Mouse (Mus musculus): ENCODE measurements around the gene Coq6. TPM values are rescaled to one million over a fixed set of nuclear protein-coding genes. Genes with fewer than 3 reads are reported as not detected.

Coq6 gene
- polyA plus RNA-seq, 1 experiment = 17.5 TPM

DNA sequence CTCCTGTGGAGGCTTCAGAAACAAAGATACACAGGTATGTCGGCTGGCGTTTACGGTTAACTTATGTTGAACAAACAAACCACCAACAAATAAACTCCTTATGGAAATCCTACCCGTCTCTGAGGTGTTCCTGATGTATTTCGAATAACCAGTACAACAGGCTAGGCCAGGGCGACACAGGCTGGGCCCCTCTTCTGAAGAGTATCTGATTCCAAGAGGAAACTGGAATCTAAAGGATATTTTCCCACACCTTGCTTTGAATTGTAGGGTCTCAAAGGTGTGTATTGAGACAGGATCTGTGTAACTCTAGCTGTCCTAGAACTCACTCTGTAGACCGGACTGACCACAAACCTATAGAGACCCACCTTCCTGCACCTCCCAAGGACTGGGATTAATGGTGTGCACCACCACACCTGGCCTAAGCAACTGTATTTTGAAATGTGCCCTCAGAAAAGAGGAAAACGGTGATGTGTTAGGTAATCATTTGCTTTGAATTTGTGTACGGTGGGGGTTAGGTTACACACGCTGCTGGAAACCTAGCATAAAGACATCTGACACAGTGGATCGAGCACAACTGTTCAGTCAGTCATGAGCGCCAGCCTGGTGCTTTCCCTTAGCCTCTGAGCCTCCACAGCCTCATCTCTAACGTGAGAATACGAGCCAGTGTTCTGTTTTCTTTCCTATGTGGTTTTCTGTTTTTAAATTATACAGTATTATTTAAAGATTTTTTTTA is 35.7 kb downstream of the Coq6 start:
- Histone ChIP-seq H3K36me3 (ENCODE audit: control insufficient read depth, insufficient read depth, low read length) (peaks cover 11% of the 10 kb centered on the region), H3K4me1 (ENCODE audit: control insufficient read depth, insufficient read depth, insufficient read length) (no peaks in the 10 kb centered on the region), H3K27ac (ENCODE audit: insufficient read depth, low read length) (no peak overlapping the region), H3K4me3 (ENCODE audit: extremely low read depth, insufficient read depth, insufficient read length) (no peak overlapping the region), H3K27me3 (ENCODE audit: control insufficient read depth, insufficient read depth, low read length) (no peaks in the 10 kb centered on the region)
- DNase-seq (ENCODE audit: low read depth in 1 of 2, low spot score in 2 of 2) = no peak
- no peak for TF ChIP-seq CTCF (IDR thresholded peaks at IDR 0.05; ENCODE audit: extremely low read depth, insufficient read depth, insufficient read length, insufficient replicate concordance)
- TF ChIP-seq POLR2A (IDR thresholded peaks at IDR 0.05; ENCODE audit: low read depth, low read length) = no peak
- WGBS = 83% methylated on average over 14 of the region's 14 CpGs

DNA sequence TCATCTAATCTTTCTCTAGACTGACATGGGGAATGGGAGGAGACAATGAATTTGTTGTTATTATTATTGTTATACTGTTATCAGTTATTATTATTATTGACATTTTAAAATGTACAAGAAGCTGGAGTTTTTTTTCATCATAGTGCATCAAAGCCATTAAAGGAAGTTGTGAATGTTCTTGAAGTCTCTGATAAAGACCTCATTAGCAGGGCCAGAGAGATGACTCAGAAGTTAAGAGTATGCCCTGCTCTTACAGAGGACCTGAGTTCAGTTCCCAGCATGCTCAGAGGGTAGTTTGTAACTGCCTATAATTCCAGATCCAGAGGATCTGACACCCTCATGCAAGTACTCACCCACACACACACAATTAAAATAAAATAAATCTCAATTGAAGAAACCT is 36.2 kb downstream of the Coq6 start:
- Histone ChIP-seq H3K36me3 (ENCODE audit: control insufficient read depth, insufficient read depth, low read length) (peaks cover 9% of the 10 kb centered on the region), H3K4me3 (ENCODE audit: extremely low read depth, insufficient read depth, insufficient read length) (no peak overlapping the region), H3K27me3 (ENCODE audit: control insufficient read depth, insufficient read depth, low read length) (no peaks in the 10 kb centered on the region), H3K4me1 (ENCODE audit: control insufficient read depth, insufficient read depth, insufficient read length) (no peaks in the 10 kb centered on the region), H3K27ac (ENCODE audit: insufficient read depth, low read length) (no peak overlapping the region)
- no peak for TF ChIP-seq POLR2A (IDR thresholded peaks at IDR 0.05; ENCODE audit: low read depth, low read length)
- TF ChIP-seq CTCF (IDR thresholded peaks at IDR 0.05; ENCODE audit: extremely low read depth, insufficient read depth, insufficient read length, insufficient replicate concordance) = no peak
- no peak for DNase-seq (ENCODE audit: low read depth in 1 of 2, low spot score in 2 of 2)

DNA sequence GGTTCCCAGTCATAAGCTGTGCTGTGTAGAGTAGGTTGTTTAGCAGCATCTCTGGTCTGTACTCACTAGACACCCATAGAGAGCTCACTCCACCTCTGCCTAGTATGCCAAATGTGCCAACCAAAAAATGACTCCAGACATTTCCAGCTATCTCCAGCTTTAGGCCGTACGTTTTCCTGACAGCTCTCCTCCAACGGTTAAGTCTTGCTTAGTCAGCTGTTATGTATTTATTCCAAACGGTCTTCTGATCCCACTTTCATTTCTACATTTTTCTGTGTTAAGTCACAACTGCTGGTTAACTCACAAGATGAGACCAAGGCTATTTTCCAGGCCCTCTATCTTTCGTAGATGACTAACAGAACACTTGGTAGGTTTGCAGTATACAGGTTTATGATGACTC is 37.2 kb downstream of the Coq6 start:
- no peak for DNase-seq (ENCODE audit: low read depth in 1 of 2, low spot score in 2 of 2)
- 86% methylated on average over 5 of the region's 5 CpGs for WGBS
- no peak overlapping the region for H3K27ac ChIP-seq (ENCODE audit: insufficient read depth, low read length)
- H3K27me3 ChIP-seq (ENCODE audit: control insufficient read depth, insufficient read depth, low read length) = no peaks in the 10 kb centered on the region
- no peaks in the 10 kb centered on the region for H3K4me1 ChIP-seq (ENCODE audit: control insufficient read depth, insufficient read depth, insufficient read length)
- no peak overlapping the region for H3K4me3 ChIP-seq (ENCODE audit: extremely low read depth, insufficient read depth, insufficient read length)
- peaks cover 9% of the 10 kb centered on the region for H3K36me3 ChIP-seq (ENCODE audit: control insufficient read depth, insufficient read depth, low read length)
- no peak for TF ChIP-seq CTCF (IDR thresholded peaks at IDR 0.05; ENCODE audit: extremely low read depth, insufficient read depth, insufficient read length, insufficient replicate concordance)
- TF ChIP-seq POLR2A (IDR thresholded peaks at IDR 0.05; ENCODE audit: low read depth, low read length) = no peak

DNA sequence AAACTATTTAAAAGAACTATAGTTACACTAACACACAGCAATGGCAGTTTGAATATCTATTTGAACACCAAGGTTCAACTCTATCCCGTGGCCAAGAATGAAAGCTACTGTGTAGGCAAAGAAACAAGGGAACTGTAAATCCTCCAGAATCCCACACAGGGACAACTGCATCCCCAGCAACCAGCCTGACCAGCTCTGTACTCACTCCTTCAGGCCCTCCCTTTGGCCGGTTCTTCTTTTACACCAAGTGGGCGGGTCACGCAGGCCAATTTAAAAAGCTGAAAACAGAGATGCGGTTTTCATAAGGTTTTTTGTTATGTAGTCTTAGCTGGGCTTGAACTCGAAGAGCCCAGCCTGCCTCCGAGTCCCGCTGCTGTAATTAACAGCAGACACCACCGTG is 37.7 kb downstream of the Coq6 start:
- Histone ChIP-seq H3K27ac (ENCODE audit: insufficient read depth, low read length) (no peak overlapping the region), H3K36me3 (ENCODE audit: control insufficient read depth, insufficient read depth, low read length) (peaks cover 8% of the 10 kb centered on the region), H3K27me3 (ENCODE audit: control insufficient read depth, insufficient read depth, low read length) (no peaks in the 10 kb centered on the region), H3K4me3 (ENCODE audit: extremely low read depth, insufficient read depth, insufficient read length) (no peak overlapping the region), H3K4me1 (ENCODE audit: control insufficient read depth, insufficient read depth, insufficient read length) (no peaks in the 10 kb centered on the region)
- 97% methylated on average over 9 of the region's 9 CpGs for WGBS
- DNase-seq (ENCODE audit: low read depth in 1 of 2, low spot score in 2 of 2) = no peak
- TF ChIP-seq CTCF (IDR thresholded peaks at IDR 0.05; ENCODE audit: extremely low read depth, insufficient read depth, insufficient read length, insufficient replicate concordance) (no peak), POLR2A (IDR thresholded peaks at IDR 0.05; ENCODE audit: low read depth, low read length) (no peak)

DNA sequence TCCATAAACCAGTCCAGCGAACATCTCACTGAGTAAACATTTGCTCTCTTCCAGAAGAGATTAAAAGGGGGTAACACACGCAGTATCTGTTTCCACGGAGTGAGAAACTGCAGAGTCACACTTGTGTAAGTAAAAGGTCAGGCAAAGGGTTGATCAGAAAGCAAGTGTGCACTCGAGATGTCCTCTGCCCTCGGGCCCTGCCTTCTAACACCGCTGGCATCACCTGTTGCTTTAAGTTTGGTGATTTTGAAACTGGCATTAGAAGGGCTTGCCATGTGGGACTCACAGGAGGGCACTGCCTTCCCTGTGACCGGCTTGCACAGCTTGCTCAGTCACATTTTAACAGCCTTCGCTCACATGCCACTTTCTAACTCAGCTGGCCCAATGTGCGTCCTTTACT is 38.2 kb downstream of the Coq6 start:
- H3K4me1 ChIP-seq (ENCODE audit: control insufficient read depth, insufficient read depth, insufficient read length) = no peaks in the 10 kb centered on the region
- TF ChIP-seq CTCF (IDR thresholded peaks at IDR 0.05; ENCODE audit: extremely low read depth, insufficient read depth, insufficient read length, insufficient replicate concordance) (no peak), POLR2A (IDR thresholded peaks at IDR 0.05; ENCODE audit: low read depth, low read length) (no peak)
- H3K4me3 ChIP-seq (ENCODE audit: extremely low read depth, insufficient read depth, insufficient read length) = no peak overlapping the region

DNA sequence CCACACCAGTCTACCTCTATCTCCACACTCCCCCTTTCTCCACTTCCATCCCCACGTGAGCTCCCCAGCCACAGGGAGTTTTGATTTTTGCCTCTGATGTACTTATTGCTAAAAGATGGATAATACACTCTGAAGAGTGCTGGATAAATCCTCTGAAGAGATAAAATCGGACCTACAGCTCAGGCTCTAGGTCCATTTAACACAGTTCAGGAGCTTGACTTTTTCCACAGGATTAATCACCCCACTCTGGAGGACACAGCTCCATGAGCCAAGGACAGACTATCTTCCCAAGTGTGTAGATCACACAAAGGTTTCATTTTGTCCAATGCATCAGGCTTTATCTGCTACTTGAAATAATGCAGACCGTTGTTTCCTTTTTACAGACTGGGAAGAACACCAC is 38.6 kb downstream of the Coq6 start:
- Histone ChIP-seq H3K4me1 (ENCODE audit: control insufficient read depth, insufficient read depth, insufficient read length) (no peaks in the 10 kb centered on the region), H3K36me3 (ENCODE audit: control insufficient read depth, insufficient read depth, low read length) (peaks cover 7% of the 10 kb centered on the region), H3K27ac (ENCODE audit: insufficient read depth, low read length) (no peak overlapping the region), H3K4me3 (ENCODE audit: extremely low read depth, insufficient read depth, insufficient read length) (no peak overlapping the region), H3K27me3 (ENCODE audit: control insufficient read depth, insufficient read depth, low read length) (no peaks in the 10 kb centered on the region)
- no peak for TF ChIP-seq CTCF (IDR thresholded peaks at IDR 0.05; ENCODE audit: extremely low read depth, insufficient read depth, insufficient read length, insufficient replicate concordance)
- TF ChIP-seq POLR2A (IDR thresholded peaks at IDR 0.05; ENCODE audit: low read depth, low read length) = no peak
- 88% methylated on average over 3 of the region's 3 CpGs for WGBS
- no peak for DNase-seq (ENCODE audit: low read depth in 1 of 2, low spot score in 2 of 2)

More for the DNA sequence above, 38.2 kb downstream of the Coq6 start:
- Histone ChIP-seq H3K27ac (ENCODE audit: insufficient read depth, low read length) (no peak overlapping the region), H3K36me3 (ENCODE audit: control insufficient read depth, insufficient read depth, low read length) (peaks cover 7% of the 10 kb centered on the region), H3K27me3 (ENCODE audit: control insufficient read depth, insufficient read depth, low read length) (no peaks in the 10 kb centered on the region)
- DNase-seq (ENCODE audit: low read depth in 1 of 2, low spot score in 2 of 2) = no peak
- WGBS = 89% methylated on average over 9 of the region's 9 CpGs

DNA sequence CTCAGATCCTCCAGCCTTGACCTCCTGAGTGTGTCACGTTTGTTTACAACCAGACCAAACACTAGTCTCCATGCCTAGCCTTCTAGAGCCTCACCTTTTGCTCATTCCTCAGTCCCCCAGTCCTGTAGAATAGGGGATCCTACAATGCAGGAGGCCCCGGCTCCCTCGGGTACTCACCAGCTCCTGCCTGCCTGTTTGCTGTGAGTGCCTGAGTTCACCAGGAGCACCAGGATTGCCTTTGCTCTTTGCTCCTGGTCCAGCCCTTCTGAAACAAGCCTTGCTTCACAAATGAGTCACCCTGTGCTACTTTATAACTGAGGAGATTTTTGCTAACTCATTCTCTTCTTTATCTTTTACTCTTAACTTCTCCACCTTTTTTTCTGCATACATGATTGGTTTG is 39.2 kb downstream of the Coq6 start:
- DNase-seq (ENCODE audit: low read depth in 1 of 2, low spot score in 2 of 2) = no peak
- WGBS = 81% methylated on average over 3 of the region's 3 CpGs

More for the DNA sequence above, 39.2 kb downstream of the Coq6 start:
- Histone ChIP-seq H3K36me3 (ENCODE audit: control insufficient read depth, insufficient read depth, low read length) (peaks cover 4% of the 10 kb centered on the region), H3K27ac (ENCODE audit: insufficient read depth, low read length) (no peak overlapping the region), H3K4me1 (ENCODE audit: control insufficient read depth, insufficient read depth, insufficient read length) (no peaks in the 10 kb centered on the region), H3K4me3 (ENCODE audit: extremely low read depth, insufficient read depth, insufficient read length) (no peak overlapping the region), H3K27me3 (ENCODE audit: control insufficient read depth, insufficient read depth, low read length) (no peaks in the 10 kb centered on the region)
- TF ChIP-seq CTCF (IDR thresholded peaks at IDR 0.05; ENCODE audit: extremely low read depth, insufficient read depth, insufficient read length, insufficient replicate concordance) = no peak
- no peak for TF ChIP-seq POLR2A (IDR thresholded peaks at IDR 0.05; ENCODE audit: low read depth, low read length)

All from spleen, adult 2 months (tissue).